Comparison of ENCODE assay signal across 20 mouse cellular contexts in the genomic region with DNA sequence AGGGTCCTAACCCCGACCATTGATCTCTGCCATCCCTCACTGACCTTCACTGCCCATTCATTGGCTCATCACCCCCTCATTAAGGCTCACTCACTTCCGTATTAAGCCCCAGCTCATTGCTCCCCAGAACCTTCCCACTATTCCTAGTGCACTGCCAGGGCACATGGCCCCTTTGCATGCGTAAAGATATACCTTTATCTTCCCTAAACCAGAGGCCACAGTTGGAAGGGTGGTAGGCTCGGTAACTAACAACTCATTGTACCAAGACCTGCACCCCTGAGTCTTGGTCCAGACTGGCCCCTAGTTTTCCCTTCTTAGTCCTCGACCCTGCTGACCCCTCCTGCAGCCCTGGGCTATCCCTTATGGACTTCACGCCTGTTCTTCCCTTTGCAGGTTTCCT. TPM values are rescaled to one million over a fixed set of nuclear protein-coding genes. Genes with fewer than 3 reads are reported as not detected.
"Had no signal": no experiment of that assay in that cellular context is flagged by ENCODE, and none has a peak within 500 bp of the region (broad histone marks: within the 10 kb centered on the region; RNA-seq: fewer than 3 reads in every experiment).

No protein-coding gene starts in this region.

- H3K4me2 ChIP-seq: intestine, embryonic 15.5 days; kidney, embryonic 15.5 days; limb, embryonic 12.5 days; limb, embryonic 15.5 days; midbrain, embryonic 13.5 days; neural tube, embryonic 13.5 days; stomach, embryonic 15.5 days had no signal

- H3K27ac ChIP-seq: intestine, embryonic 15.5 days; kidney, embryonic 15.5 days; limb, embryonic 12.5 days; limb, embryonic 15.5 days; midbrain, embryonic 10.5 days; midbrain, embryonic 13.5 days; neural tube, embryonic 13.5 days; stomach, embryonic 15.5 days had no signal

- H3K36me3 ChIP-seq: intestine, embryonic 15.5 days; kidney, embryonic 15.5 days; limb, embryonic 12.5 days; limb, embryonic 15.5 days; midbrain, embryonic 10.5 days; midbrain, embryonic 13.5 days; neural tube, embryonic 13.5 days; stomach, embryonic 15.5 days had no signal

- H3K4me1 ChIP-seq: stomach, embryonic 15.5 days had no signal

- DNase-seq: kidney, adult 11 months; kidney, adult 8-10 months; kidney, postnatal 14 days; kidney, postnatal 4 days; left cerebral cortex, postnatal 4 days; lung, adult 2 months; retina, postnatal 1 day; right cerebral cortex, postnatal 25 days; spleen, adult 18-20 months; thymus, postnatal 25 days had no signal

- H3K27me3 ChIP-seq: intestine, embryonic 15.5 days; stomach, embryonic 15.5 days had no signal

- H3K9me3 ChIP-seq: intestine, embryonic 15.5 days; kidney, embryonic 15.5 days; limb, embryonic 12.5 days; limb, embryonic 15.5 days; megakaryocyte, embryonic 14.5 days; midbrain, embryonic 10.5 days; midbrain, embryonic 13.5 days; neural tube, embryonic 13.5 days; stomach, embryonic 15.5 days had no signal

- H3K9ac ChIP-seq: intestine, embryonic 15.5 days; kidney, embryonic 15.5 days; limb, embryonic 12.5 days; limb, embryonic 15.5 days; midbrain, embryonic 13.5 days; neural tube, embryonic 13.5 days; stomach, embryonic 15.5 days had no signal

- H3K4me3 ChIP-seq: intestine, embryonic 15.5 days; kidney, embryonic 15.5 days; limb, embryonic 12.5 days; limb, embryonic 15.5 days; midbrain, embryonic 10.5 days; midbrain, embryonic 13.5 days; myocyte; neural tube, embryonic 13.5 days; stomach, embryonic 15.5 days had no signal

RNA-seq across cellular contexts. Expression of a gene that starts 4.1 kb away (rescaled TPM):
- total RNA-seq: left cerebral cortex, postnatal 4 days had no signal
- polyA plus RNA-seq: midbrain, embryonic 13.5 days had no signal
